Mouse (Mus musculus) Patski (cell line): ENCODE measurements around the gene Car6. TPM values are rescaled to one million over a fixed set of nuclear protein-coding genes. Genes with fewer than 3 reads are reported as not detected.

ENCODE experiments used
- ATAC-seq: fragments of 100-300 bp; one replicate; pipeline ENCODE4 v1.8.0; 2021
- CTCF ChIA-PET: fragments of 350-600 bp; sonication (Branson Sonifier 250); formaldehyde crosslinking; loops from one replicate; lab custom pipeline; 2022; ENCODE audit warnings: inconsistent platforms; lab: Charles Lee
- POLR2A ChIA-PET: fragments of 350-600 bp; sonication (Branson Sonifier 250); formaldehyde crosslinking; loops from one replicate; lab custom pipeline; 2022; ENCODE audit warnings: antibody characterized with exemption, inconsistent platforms; lab: Charles Lee
- DNase-seq: peaks from one replicate; pipeline ENCODE4 v3.0.0-alpha.2; 2011; ENCODE audit warnings: low read depth, low spot score
- H3K27me3 ChIP-seq: fragments of 371-371 bp; one replicate; pipeline ENCODE4 v1.5.1; 2021
- CTCF ChIP-seq: fragments of 100-300 bp; IDR thresholded peaks from one replicate; pipeline ENCODE4 v1.5.1; 2021
- in situ Hi-C: fragments of 300-500 bp; cut with MboI; formaldehyde crosslinking; loops from 3 replicates; pipeline ENCODE4 v1.11.1; 2018; ENCODE audit warnings: low pct_unique_long_range_greater_than_20kb, mixed read lengths
- polyA plus RNA-seq: library from polyadenylated mRNA; unstranded; gene quantifications from one replicate; pipeline ENCODE4 v1.2.3, GENCODE M21; 2021

Car6 gene
- polyA plus RNA-seq, 1 experiment from 2014 or later, result not detected

- DNase-seq, result no peak
- H3K27me3 ChIP-seq, result no peaks in the 10 kb centered on the region
- in situ Hi-C loops, result no loop called here
- TF ChIP-seq CTCF, result no peak
- ChIA-PET CTCF (interaction anchor here (1.6 kb wide), 1 partner anchor 10 kb away, joined by 7 read pairs; no protein-coding TSS in a partner anchor), POLR2A (interaction anchor here (0.5 to 2.1 kb wide), 3 partner anchors 9 to 16 kb away, joined by 4 to 7 read pairs (median 5); no protein-coding TSS in a partner anchor)
- no peak for ATAC-seq
Measured at GRCm38 (mm10) chr4:150238433-150239086, 37.4 kb upstream of the Car6 start.

- CTCF ChIA-PET, result interaction anchor here (1.6 kb wide), 1 partner anchor 10 kb away, joined by 7 read pairs; no protein-coding TSS in a partner anchor
- in situ Hi-C loops, result no loop called here
- ATAC-seq, result no peak
- no peak for DNase-seq
- POLR2A ChIA-PET, result interaction anchor here (1.2 to 2.1 kb wide), 2 partner anchors 10 to 12 kb away, joined by 4 to 5 read pairs; no protein-coding TSS in a partner anchor
- TF ChIP-seq CTCF, result no peak
- H3K27me3 ChIP-seq, result no peaks in the 10 kb centered on the region
Measured at GRCm38 (mm10) chr4:150237636-150238361, 36.7 kb upstream of the Car6 start.

- in situ Hi-C loops, result no loop called here
- TF ChIP-seq CTCF, result no peak
- peak; percentile 91 for ATAC-seq
- peak; percentile 88 for DNase-seq
- ChIA-PET POLR2A (interaction anchor here (0.6 to 1.2 kb wide), 2 partner anchors 11 to 378 kb away, joined by 3 to 4 read pairs; no protein-coding TSS in a partner anchor), CTCF (interaction anchor here (1.2 kb wide), 1 partner anchor 60 kb away, joined by 3 read pairs; no protein-coding TSS in a partner anchor)
- H3K27me3 ChIP-seq, result no peaks in the 10 kb centered on the region
Measured at GRCm38 (mm10) chr4:150236521-150237481, 35.7 kb upstream of the Car6 start, which contains the start of gene Eno1. Gene Eno1 (plus strand): TSS chr4:150236721.

- TF ChIP-seq CTCF, result no peak
- DNase-seq (no peak), ATAC-seq (no peak)
- ChIA-PET CTCF (interaction anchor here (1.2 kb wide), 1 partner anchor 59 kb away, joined by 3 read pairs; no protein-coding TSS in a partner anchor), POLR2A (interaction anchor here (0.8 kb wide), 1 partner anchor 14 kb away, joined by 7 read pairs; no protein-coding TSS in a partner anchor)
- in situ Hi-C loops, result no loop called here
- H3K27me3 ChIP-seq, result no peaks in the 10 kb centered on the region
Measured at GRCm38 (mm10) chr4:150236031-150236430, 34.9 kb upstream of the Car6 start.

GRCm38 (mm10) chr4:150235585-150235984, 34.5 kb upstream of the Car6 start:
- POLR2A ChIA-PET, result interaction anchor here (0.7 to 0.8 kb wide), 2 partner anchors 15 to 20 kb away, joined by 3 to 7 read pairs; no protein-coding TSS in a partner anchor
- TF ChIP-seq CTCF, result no peak
- DNase-seq, result no peak

GRCm38 (mm10) chr4:150234599-150235327, 33.6 kb upstream of the Car6 start:
- ChIA-PET CTCF (interaction anchor here (0.7 kb wide), 1 partner anchor 12 kb away, joined by 4 read pairs; no protein-coding TSS in a partner anchor), POLR2A (interaction anchor here (0.7 to 1.0 kb wide), 2 partner anchors 15 to 21 kb away, joined by 3 read pairs; no protein-coding TSS in a partner anchor)
- no peak for DNase-seq
- no peak for TF ChIP-seq CTCF
- in situ Hi-C loops, result no loop called here
- ATAC-seq, result no peak
- H3K27me3 ChIP-seq, result no peaks in the 10 kb centered on the region

More at GRCm38 (mm10) chr4:150235585-150235984, 34.5 kb upstream of the Car6 start:
- no peaks in the 10 kb centered on the region for H3K27me3 ChIP-seq
- CTCF ChIA-PET, result interaction anchor here (1.2 kb wide), 1 partner anchor 58 kb away, joined by 3 read pairs; no protein-coding TSS in a partner anchor
- in situ Hi-C loops, result no loop called here
- ATAC-seq, result no peak

GRCm38 (mm10) chr4:150231871-150232270, 30.7 kb upstream of the Car6 start:
- CTCF ChIA-PET, result no interaction called here
- in situ Hi-C loops, result no loop called here

GRCm38 (mm10) chr4:150230460-150231407, 29.6 kb upstream of the Car6 start:
- ChIA-PET CTCF (no interaction called here), POLR2A (no interaction called here)
- no peak for DNase-seq
- no peak for ATAC-seq
- no peaks in the 10 kb centered on the region for H3K27me3 ChIP-seq
- no peak for TF ChIP-seq CTCF
- in situ Hi-C loops, result no loop called here

More at GRCm38 (mm10) chr4:150231871-150232270, 30.7 kb upstream of the Car6 start:
- ATAC-seq (no peak), DNase-seq (no peak)
- POLR2A ChIA-PET, result no interaction called here
- no peak for TF ChIP-seq CTCF
- no peaks in the 10 kb centered on the region for H3K27me3 ChIP-seq
